Mouse (Mus musculus) lung, postnatal 0 days (tissue): ENCODE results near the gene Vac14. TPM values are rescaled to one million over a fixed set of nuclear protein-coding genes. Genes with fewer than 3 reads are reported as not detected.

Source experiments
- ATAC-seq: fragments of 200-750 bp; cut with Nextera tagmentation; 2 replicates; pipeline ENCODE4 v1.8.0; 2017; ENCODE audit warnings: moderate library complexity
- DNase-seq: peaks from one replicate; pipeline ENCODE4 v3.0.0-alpha.2; 2016; ENCODE audit warnings: low spot score
- H3K27ac ChIP-seq: fragments of 300-500 bp; sonication (generic); 2 replicates; pipeline ENCODE4 v1.5.1; 2014; ENCODE audit warnings: antibody characterized with exemption, mild to moderate bottlenecking, low read length, mixed read lengths
- H3K27me3 ChIP-seq: fragments of 300-500 bp; sonication (generic); replicated peaks from 2 replicates; pipeline ENCODE4 v1.6.1; 2014; ENCODE audit warnings: low read length, mixed read lengths; ENCODE audit not compliant: insufficient read depth
- H3K36me3 ChIP-seq: fragments of 300-500 bp; sonication (generic); 2 replicates; pipeline ENCODE4 v1.6.1; 2014; ENCODE audit warnings: low read length, mixed read lengths; ENCODE audit not compliant: insufficient read depth
- H3K4me1 ChIP-seq: fragments of 300-500 bp; sonication (generic); 2 replicates; pipeline ENCODE4 v1.6.1; 2014; ENCODE audit warnings: antibody characterized with exemption, low read depth, low read length, mixed read lengths; ENCODE audit not compliant: insufficient read depth
- H3K4me2 ChIP-seq: fragments of 300-500 bp; sonication (generic); replicated peaks from 2 replicates; pipeline ENCODE4 v1.6.1; 2014; ENCODE audit warnings: low read depth, mild to moderate bottlenecking, low read length, moderate library complexity, mixed read lengths
- H3K4me3 ChIP-seq: fragments of 300-500 bp; sonication (generic); 2 replicates; pipeline ENCODE4 v1.5.1; 2014; ENCODE audit warnings: low read depth, low read length
- H3K9ac ChIP-seq: fragments of 300-500 bp; sonication (generic); replicated peaks from 2 replicates; pipeline ENCODE4 v1.6.1; 2014; ENCODE audit warnings: low read depth, mild to moderate bottlenecking
- H3K9me3 ChIP-seq: fragments of 300-500 bp; sonication (generic); 2 replicates; pipeline ENCODE4 v1.6.1; 2016; ENCODE audit warnings: low read length, mixed read lengths
- CTCF ChIP-seq: IDR thresholded peaks from 2 replicates; pipeline ENCODE4 v1.5.1; 2016; ENCODE audit warnings: antibody characterized with exemption, mild to moderate bottlenecking
- EP300 ChIP-seq: IDR thresholded peaks from 2 replicates; pipeline ENCODE4 v1.6.1; 2016; ENCODE audit warnings: antibody characterized with exemption, mild to moderate bottlenecking, control low read depth
- WGBS: fragments of 180-500 bp; shearing (Covaris S2); extraction: QIAGEN DNeasy Blood & Tissue Kit; methylation state at CpG from one replicate; pipeline ENCODE4 v1.1.7; 2014; 5-methylcytosine and 5-hydroxymethylcytosine counted together
- polyA plus RNA-seq: library from polyadenylated mRNA; unstranded; fragments of >200 nt; fragmentation: Nextera tagmentation; extraction: Ambion mirVana; gene quantifications from 2 replicates; pipeline ENCODE4 v1.2.1, GENCODE M21; 2015

Vac14 gene
- polyA plus RNA-seq, 1 experiment from 2014 or later: 11.1 TPM

- 78% methylated on average over 5 of the region's 5 CpGs for WGBS
- Histone ChIP-seq H3K9ac (no peak overlapping the region), H3K4me2 (no peak overlapping the region), H3K4me1 (no peaks in the 10 kb centered on the region), H3K27me3 (no peaks in the 10 kb centered on the region), H3K36me3 (peaks cover 20% of the 10 kb centered on the region), H3K9me3 (no peaks in the 10 kb centered on the region), H3K4me3 (no peak overlapping the region), H3K27ac (no peak overlapping the region)
- DNase-seq (no peak), ATAC-seq (no peak)
- TF ChIP-seq CTCF: no peak
- TF ChIP-seq EP300: no peak
Observed at GRCm38 (mm10) chr8:110742452-110742818, 124.0 kb downstream of the Vac14 start.

DNA sequence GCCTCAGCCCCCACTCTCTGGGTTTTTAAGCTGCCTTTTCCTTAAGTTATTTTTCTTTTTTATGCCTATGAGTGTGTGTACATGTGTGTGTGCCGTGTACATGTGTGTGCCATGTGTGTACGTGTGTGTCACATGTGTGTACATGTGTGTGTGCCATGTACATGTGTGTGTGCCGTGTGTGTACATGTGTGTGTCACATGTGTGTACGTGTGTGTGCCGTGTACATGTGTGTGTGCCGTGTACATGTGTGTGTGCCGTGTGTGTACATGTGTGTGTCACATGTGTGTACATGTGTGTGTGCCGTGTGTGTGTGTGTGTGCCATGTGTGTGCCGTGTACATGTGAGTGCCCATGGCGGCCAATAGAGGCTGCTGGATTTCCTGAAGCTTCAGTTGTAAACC, 126.8 kb downstream of the Vac14 start:
- DNase-seq (no peak), ATAC-seq (no peak)
- Histone ChIP-seq H3K27ac (no peak overlapping the region), H3K9ac (no peak overlapping the region), H3K4me1 (no peaks in the 10 kb centered on the region), H3K9me3 (no peaks in the 10 kb centered on the region), H3K27me3 (no peaks in the 10 kb centered on the region), H3K4me2 (no peak overlapping the region), H3K4me3 (no peak overlapping the region), H3K36me3 (no peaks in the 10 kb centered on the region)
- no peak for TF ChIP-seq CTCF
- no peak for TF ChIP-seq EP300
- WGBS: 95% methylated on average over 10 of the region's 10 CpGs

DNA sequence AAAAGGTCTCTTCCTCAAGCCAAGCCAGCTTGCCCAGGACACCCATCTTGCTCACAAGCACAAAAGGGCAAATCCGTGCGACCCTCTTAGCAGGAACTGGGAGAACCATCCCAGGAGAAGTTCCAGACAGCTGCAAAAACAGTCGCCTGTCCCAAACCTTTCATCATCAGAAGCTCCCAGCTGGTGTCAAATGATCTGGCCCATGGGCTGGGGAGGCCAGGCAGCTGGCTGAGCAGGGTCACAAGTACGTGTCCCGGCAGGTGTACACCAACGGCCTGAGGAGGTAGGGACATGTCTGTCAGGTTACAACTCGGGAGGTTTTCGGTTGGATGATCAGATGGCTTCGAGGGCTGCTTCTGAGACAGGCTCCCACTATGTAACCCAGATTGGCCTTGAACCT, 128.3 kb downstream of the Vac14 start:
- Histone ChIP-seq H3K27me3 (no peaks in the 10 kb centered on the region), H3K27ac (no peak overlapping the region), H3K9ac (no peak overlapping the region), H3K4me1 (no peaks in the 10 kb centered on the region), H3K9me3 (no peaks in the 10 kb centered on the region), H3K36me3 (no peaks in the 10 kb centered on the region), H3K4me3 (no peak overlapping the region), H3K4me2 (no peak overlapping the region)
- no peak for TF ChIP-seq CTCF
- no peak for TF ChIP-seq EP300
- 49% methylated on average over 9 of the region's 9 CpGs for WGBS
- no peak for ATAC-seq
- no peak for DNase-seq

DNA sequence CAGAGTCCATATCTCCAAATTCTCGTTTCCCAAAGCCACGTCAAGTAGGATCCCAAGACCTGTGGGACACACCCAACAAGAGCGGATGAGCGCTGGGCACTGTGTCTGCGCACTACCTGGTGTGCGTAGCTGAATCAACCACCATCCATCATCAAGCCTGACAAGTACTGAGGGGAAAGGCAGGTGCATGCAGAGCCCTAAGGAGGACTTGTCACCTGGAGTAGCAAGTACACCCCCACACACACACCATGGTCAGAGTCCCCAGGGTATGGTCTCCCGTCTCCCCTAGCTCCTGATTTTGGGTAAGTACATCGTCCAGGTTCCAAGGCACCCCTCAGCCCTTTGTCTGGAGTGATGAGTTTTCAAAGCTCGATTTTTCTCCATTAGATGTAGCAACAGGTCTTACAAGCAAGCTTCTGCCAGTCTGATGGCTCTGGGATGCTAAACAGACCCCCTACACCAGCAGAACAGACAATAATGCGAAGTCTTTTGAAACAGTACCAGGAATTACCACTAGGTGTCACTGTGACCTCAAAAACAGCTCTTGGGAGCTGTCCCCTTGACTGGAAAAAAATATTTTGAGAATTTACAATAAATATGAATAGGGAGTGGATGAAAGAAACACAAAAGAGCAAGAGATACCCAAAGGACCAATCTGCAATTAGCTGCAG, 131.2 kb downstream of the Vac14 start:
- DNase-seq (peak; percentile 77), ATAC-seq (peak; percentile 46; the same call in 1 of the 2 replicates)
- Histone ChIP-seq H3K27me3 (no peaks in the 10 kb centered on the region), H3K27ac (no peak overlapping the region), H3K4me1 (no peaks in the 10 kb centered on the region), H3K9ac (no peak overlapping the region), H3K36me3 (no peaks in the 10 kb centered on the region), H3K9me3 (no peaks in the 10 kb centered on the region), H3K4me2 (no peak overlapping the region), H3K4me3 (no peak overlapping the region)
- peak; percentile 89 for TF ChIP-seq CTCF
- TF ChIP-seq EP300: no peak
- WGBS: 56% methylated on average over 10 of the region's 10 CpGs

DNA sequence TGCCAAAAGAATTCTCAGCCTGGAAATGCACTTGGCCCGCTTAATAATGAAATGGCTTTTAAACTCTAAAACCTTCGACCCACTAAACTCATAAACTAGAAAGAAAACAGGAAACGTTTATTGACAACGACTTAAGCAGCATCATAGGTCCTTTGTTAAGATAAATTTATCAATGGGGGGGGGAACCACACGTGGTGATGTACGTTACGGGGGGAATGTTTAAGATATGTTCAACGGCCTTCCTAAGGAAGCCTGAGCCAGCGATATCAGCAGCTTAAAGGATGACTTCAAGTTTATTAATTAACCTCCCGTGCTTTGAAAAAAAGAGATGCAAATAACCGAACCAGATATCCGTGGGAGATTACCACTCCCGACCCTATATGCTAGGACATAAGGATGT, 131.9 kb downstream of the Vac14 start:
- TF ChIP-seq EP300 (no peak), CTCF (no peak)
- 35% methylated on average over 13 of the region's 13 CpGs for WGBS
- Histone ChIP-seq H3K4me2 (no peak overlapping the region), H3K9me3 (no peaks in the 10 kb centered on the region), H3K9ac (no peak overlapping the region), H3K27ac (no peak overlapping the region), H3K4me3 (no peak overlapping the region), H3K4me1 (no peaks in the 10 kb centered on the region), H3K36me3 (no peaks in the 10 kb centered on the region), H3K27me3 (no peaks in the 10 kb centered on the region)
- DNase-seq: no peak
- ATAC-seq: no peak

DNA sequence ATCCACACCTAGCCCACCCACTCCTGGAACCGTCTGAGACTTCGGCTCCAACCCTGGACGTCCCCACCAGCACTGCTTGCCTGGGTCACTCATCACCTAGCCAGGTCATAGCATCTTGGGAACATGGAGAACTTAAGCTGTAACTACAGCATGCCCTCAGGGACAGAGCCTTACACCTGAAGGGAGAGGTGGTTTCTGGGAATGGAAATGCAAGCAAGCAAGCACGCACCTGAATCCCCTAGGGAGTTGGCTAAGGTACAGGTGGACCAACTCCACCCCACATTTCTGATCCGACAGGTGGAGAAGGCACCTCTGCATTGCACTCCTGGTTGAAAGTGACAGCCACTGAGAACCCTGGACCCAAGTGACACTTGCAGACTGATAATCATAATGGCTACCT, 133.1 kb downstream of the Vac14 start:
- no peak overlapping the region for H3K27ac ChIP-seq
- no peak overlapping the region for H3K4me3 ChIP-seq
- TF ChIP-seq CTCF: no peak
- TF ChIP-seq EP300: no peak
- no peak overlapping the region for H3K4me2 ChIP-seq
- no peak for DNase-seq
- ATAC-seq: no peak
- WGBS: 72% methylated on average over 5 of the region's 5 CpGs
- no peaks in the 10 kb centered on the region for H3K9me3 ChIP-seq
- no peaks in the 10 kb centered on the region for H3K4me1 ChIP-seq
- no peaks in the 10 kb centered on the region for H3K27me3 ChIP-seq
- H3K36me3 ChIP-seq: no peaks in the 10 kb centered on the region
- H3K9ac ChIP-seq: no peak overlapping the region

DNA sequence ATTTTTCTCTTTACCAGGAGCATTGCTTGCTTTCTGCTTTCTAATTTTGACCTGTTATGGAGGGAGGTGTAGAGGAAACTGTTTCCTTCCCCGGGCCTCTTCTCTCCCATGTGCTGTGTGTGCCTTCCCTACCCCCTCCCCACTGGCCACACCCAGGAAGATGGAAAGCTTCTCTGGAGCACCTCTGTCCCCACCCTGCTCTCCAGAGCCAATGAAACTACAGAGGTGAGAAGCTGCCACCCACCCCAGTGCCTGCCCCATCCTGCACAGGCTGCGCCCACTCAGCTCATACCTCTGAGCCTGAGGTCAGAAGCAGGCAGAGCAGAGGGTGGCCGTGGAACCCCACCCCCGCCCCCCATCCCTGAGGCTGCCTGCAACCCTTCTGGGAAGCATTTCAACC, 136.3 kb downstream of the Vac14 start:
- Histone ChIP-seq H3K9ac (no peak overlapping the region), H3K27me3 (no peaks in the 10 kb centered on the region), H3K9me3 (no peaks in the 10 kb centered on the region), H3K27ac (no peak overlapping the region), H3K4me2 (no peak overlapping the region), H3K36me3 (no peaks in the 10 kb centered on the region), H3K4me1 (no peaks in the 10 kb centered on the region), H3K4me3 (no peak overlapping the region)
- 50% methylated on average over 4 of the region's 4 CpGs for WGBS
- TF ChIP-seq CTCF (no peak), EP300 (no peak)
- DNase-seq: no peak
- 0 out of 2 replicates have a peak, but pooled peaks have one; percentile 13 for ATAC-seq
